Mouse (Mus musculus): ENCODE measurements at regions not wholly inside any gene's neighbourhood (a gene's known extent, or its start where the extent isn't known, plus 50 kb on each side); places are given as distances from the start of the nearest gene placed in this dataset.

DNA sequence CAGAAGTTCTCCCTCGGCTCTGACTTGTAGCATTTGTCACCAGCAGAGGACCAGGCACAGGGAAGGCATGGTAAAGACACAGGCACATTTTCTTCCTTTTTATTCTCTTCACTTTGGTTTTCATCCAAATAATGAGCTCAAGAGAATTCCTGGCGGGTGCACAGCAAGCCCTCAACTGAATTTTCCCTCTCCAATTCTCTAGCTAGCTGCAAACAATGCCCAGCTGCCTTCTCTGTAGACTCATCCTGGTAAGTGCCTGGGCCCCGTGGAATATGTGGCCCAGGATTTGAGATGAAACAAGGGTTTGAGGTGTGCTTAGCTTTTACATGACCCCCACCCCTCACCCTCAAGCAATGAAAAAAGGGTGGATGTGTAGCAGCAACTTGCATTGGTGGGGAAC lies 90.4 kb downstream of the Otol1 start:
- no peak for DNase-seq (ENCODE audit: low spot score in 2 of 2)

DNA sequence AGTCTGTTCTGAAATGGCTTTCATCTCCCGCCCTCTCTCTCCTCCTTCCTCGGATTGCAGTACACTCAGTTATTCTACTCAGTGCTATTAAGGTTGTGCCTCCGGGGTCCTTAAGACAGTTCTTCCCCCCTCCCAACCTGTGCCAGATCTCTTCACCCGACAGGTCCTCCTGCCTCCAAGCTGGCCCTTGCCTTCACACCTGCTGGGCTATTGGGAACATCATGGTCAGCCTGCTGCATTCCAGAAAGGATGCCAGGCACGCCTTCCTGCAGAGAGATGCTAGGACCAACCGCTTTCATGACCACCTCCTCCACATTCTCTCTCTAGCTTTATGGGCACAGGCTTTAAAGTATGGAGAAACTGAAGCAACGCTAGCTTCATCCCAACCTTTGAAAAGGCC lies 94.7 kb downstream of the Otol1 start:
- DNase-seq (ENCODE audit: low spot score in 2 of 2) = peak in 1 of 2 experiments; percentile 11

DNA sequence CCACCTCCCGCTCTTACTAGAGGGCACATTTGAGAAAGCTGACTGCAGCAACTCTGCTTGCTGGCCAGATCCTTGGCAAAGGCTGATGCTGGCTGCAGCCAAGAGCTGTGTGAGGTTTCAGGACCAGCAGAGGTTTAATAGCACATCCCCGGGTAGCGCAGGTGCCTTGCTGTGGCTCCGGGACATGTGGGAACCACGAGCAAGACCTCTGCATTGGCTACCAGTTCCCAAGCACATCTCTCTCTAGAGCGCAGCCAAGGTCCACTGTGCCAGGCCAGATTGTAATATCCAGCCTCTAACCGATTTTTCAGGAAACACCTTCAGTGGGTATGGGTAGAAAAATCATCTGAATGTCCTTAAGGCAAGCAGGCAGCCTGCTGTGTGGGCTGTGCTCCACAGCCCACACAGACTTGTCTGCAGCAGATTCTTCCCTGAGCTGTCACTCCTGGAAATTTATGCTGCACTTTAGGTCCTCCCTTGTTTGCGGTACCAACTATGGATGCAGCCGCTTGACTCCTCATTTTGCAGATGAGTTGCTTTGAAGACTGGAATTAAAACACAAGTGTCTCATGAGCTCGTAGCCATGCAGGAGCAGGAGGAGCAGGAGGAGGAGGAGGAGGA lies 95.3 kb downstream of the Otol1 start:
- peak in 1 of 2 experiments; percentile 56 for DNase-seq (ENCODE audit: low spot score in 2 of 2)

DNA sequence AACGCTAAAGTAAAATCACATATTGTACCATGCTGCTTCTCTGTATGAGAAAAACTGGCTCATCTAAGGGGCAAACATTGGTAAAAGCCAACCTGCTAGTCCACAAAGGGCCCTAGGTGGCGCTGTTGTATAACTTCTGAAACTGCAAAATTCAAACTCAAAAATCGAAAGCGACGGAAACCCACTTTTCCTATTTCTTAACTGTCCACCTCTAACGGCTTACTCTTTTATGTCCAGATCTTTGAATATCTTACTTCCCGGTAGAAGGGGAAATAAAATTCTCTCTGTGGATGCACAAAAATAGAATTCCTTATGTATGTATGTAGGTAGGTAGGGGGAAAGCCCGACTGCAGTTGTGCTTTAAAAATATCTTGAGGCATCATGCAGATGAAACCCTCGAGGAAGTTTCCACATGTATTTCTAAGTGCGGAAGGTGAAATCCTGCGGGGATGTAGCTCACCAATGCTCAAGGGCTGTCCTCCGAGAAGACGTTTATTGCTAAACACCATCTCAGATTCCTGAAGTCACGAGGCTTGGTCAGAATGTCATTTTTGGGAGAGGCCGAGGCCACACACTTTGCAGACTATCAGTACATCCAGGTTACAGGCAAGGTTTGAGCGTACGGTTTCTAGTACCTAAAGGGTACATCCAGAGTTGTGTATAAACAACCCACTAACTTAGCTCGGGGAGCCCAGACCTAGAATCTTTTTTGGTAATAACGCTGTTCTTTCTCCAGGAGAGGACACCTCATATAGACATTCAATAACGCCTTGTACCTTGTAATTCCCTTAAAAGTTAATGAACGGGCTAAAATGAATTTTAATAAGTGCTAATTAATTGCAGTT lies 96.8 kb downstream of the Otol1 start:
- DNase-seq (ENCODE audit: low spot score in 2 of 2) = peak; percentile 68 to 84

DNA sequence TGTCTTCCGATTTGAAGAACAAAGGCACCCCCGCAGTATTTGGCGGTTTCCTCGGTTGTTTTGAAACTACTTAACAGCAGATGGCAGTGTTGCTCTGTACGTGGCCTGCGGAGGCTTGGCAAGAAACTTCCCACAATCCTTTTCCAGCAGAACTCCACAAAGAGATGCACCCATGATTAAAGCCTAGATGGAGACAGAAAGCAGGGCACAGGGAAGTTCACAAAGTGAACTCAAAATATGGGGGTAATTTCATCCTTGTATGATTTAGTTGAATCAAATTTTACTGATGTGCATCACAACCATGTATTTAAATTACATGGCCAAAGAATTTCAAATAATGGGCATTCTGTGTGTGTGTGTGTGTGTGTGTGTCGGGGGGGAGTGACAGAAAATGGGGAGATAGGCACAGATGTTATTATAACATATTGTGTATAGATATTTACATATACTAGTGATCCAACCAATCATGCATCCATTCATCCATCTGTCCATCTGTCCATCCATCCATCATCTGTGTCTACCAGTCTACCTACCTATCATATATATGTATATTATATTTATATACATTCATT lies 97.5 kb downstream of the Otol1 start:
- peak; percentile 32 to 73 for DNase-seq (ENCODE audit: low spot score in 2 of 2)

DNA sequence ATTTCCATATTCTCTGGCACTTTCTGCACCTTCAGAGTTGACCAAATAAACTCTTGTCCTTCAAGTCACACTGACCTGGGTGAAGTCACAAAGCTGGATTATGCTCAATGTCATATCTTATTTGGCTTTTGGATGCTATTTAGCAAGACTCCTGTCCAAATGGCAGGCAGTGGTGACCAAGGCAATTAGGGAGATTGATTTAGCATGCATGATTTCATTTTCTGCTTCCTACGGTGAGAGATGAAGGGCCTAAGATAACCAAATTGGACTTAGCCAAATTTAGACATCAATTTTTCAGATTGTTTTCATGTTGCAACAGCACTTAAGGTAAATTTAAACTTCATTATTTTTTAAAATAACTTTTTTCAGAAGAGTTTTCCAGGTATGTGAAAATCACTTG lies 98.1 kb downstream of the Otol1 start:
- DNase-seq (ENCODE audit: low spot score in 2 of 2) = no peak

DNA sequence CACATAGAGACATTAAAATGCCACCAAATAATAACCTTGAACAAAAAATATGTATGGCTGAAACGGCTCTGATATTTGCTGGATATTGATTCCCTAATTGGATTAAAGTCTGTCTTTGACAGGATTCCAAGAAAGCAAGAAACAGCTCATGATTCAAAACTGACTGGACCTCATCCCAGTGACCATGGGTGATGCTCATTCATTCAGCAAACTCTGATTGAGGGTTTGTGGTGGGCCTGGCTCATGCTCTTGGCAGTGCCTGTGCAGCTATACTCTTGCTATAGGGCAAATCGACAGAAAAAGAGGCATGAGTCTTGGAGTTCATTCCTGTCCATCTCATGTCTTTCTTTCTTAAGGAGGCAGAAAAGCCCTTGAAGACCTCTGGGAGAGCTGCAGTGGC lies 98.7 kb downstream of the Otol1 start:
- DNase-seq (ENCODE audit: low spot score in 2 of 2) = peak in 1 of 2 experiments; percentile 30

DNA sequence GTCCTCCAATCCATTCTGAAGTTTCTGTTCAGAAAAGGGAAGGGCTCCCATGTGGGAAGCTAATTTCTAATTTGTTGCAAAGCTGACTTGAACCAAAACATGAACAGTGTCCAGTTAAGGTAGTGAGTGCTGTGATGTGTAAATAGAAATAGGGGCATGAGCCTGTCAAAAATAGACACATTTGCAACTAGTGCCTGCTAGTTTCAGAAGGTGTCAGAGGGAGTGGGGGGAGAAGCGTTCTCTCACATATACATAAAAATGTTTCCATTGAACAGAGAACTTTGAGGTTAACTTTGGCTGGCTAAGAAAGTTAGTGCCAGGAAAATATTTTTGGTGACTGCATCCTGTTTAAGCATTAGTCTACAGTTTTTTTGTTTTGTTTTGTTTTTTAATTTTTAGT lies 118.8 kb downstream of the Otol1 start:
- DNase-seq (ENCODE audit: low spot score in 2 of 2) = no peak

DNA sequence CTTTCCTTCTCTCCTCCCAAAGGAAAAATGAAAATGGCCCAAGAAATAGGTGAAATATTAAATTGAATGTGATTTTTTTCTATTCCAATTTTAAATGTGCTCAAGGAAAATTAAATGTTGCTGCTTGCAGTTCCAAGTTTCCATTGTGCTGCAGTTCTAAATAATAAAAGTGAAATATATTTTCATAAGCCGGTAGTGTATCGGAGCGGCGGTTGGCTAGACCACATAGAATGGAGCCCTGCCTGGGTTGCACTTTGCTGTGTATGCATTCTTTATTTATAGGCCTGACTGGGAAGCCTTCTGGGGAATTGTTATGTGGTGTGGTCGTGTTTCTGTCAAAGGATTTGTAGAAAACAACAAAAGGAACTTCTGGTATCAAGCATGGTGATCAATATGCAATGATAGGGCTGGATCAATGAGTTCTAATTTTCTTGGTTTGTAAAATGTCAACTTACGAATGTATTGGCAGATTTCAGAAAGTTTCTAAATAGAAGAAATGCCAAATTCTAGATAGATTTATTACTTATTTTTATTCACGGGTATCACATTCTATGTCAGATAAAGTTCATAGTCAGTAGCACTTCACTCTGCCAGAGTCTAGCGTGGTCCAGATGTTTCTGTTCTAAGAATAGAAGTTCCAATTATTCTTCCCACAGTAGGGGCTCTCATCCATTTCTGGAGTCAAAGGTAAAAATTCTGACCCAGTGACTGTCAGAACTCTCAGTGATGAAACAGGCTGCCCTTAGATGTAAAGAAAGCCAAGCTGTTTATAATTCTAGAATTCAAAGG lies 123.0 kb downstream of the Otol1 start:
- no peak for DNase-seq (ENCODE audit: low spot score in 2 of 2)

DNA sequence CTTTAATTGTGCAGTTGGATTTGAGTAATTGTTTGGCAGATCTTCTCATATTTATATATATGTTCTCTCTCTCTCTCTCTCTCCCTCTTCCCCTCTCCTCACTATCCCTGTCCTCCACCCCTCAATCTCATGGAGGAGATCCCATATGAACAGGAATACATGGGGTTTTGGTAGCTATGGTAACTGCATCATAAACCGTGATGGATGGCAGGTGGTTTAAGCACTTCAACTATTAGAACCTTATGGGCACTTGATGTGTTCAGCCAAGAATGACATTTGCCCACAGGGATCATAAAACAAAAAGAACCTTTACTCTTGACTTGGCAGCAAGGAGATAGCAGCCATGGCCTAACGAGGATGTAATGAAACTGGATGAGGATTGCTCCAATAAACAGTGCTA lies 127.5 kb downstream of the Otol1 start:
- DNase-seq (ENCODE audit: low spot score in 2 of 2) = no peak

DNA sequence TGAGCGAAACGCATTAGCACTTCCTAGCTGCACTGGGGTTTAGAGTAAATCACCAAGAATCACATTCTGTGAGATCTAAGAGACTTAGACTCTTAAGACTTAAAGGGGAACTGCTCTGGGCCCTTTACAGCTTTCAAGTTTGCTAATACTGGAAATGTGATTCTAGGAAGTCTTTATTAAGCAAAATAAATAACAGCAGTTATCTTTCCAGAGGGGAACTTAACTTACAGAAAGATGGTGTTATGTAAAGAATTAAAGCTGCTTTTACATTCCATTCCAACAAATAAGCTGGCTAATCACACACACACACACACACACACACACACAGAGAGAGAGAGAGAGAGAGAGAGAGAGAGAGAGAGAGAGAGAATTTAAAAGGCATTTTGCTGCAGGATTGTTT lies 131.1 kb downstream of the Otol1 start:
- DNase-seq (ENCODE audit: low spot score in 2 of 2) = no peak

DNA sequence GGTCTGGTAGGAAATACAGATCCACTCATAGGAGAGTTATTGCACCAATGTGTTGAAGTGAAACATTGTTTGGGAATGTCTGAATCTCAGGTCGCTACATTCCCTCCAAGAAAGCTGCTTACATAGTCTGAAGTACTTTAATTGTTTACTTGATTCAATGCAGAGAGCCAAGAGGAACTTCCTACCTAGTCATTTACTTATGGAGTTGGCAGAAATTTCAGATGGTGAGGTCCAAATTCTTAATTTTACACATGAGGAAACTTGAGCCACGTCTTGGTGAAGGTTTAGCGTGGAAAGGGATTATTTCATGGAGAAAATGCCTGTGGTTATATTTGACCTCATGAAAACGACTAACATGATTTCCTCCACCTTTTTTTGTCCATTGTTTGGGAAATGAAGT lies 131.5 kb downstream of the Otol1 start:
- no peak for DNase-seq (ENCODE audit: low spot score in 2 of 2)

DNA sequence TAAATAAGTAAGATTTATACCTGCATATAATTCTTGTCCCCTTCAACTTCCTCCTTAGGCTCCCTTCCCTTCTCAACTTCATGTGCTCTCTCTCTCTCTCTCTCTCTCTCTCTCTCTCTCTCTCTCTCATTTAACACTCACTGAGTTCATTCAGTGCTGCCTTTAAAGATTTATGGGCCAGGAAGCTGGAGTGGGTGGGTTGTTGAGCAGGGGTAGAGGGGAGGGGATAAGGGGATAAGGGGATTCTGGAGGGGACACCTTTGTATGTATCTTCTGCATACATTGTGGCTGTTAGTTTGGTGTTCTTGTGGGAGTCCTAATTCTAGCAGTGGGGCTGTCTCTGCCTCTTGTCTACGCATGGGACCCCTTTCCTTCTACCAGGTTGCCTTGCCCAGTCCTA lies 138.3 kb downstream of the Otol1 start:
- no peak for DNase-seq (ENCODE audit: low spot score in 2 of 2)

DNA sequence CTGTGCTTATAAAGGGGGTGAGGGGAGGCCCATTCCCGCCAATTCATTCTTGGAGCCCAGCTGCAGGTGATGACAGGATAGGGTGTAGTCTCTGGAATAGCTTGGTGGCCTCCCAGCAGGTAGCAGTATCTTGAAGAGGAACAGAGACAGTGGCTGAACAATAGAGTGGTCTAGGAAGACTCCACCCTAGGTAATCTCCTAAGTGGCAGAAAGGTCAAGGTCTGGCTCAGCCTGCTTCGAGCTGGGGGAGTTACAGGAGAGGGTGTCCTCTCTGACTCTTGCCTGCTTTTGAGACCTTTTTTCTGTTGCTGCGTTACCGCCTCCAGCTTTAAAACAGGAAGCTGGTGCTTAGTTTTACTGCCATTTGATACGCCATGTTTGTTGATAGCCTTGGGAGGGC lies 143.7 kb downstream of the Otol1 start:
- DNase-seq (ENCODE audit: low spot score in 2 of 2) = no peak

DNA sequence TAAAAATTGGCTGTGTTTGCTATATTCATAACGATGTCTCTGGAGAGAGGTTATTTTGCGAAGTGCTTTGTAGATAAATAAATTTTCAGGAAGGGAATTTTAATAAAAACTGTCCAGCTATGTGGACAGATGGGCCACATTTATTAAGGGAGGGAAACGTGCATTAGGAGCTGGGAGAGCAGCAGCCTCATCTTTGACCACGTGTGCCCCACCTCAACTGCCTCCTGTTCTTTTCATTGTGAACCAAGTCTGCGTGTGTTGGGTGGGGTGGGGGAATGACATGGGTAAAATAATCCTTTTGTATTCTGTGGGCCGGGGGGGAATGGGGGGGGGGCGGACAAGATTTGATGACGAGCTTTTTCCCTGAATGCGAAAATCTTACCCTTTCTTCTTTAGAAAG lies 152.6 kb downstream of the Otol1 start:
- no peak for DNase-seq (ENCODE audit: low spot score in 2 of 2)

DNA sequence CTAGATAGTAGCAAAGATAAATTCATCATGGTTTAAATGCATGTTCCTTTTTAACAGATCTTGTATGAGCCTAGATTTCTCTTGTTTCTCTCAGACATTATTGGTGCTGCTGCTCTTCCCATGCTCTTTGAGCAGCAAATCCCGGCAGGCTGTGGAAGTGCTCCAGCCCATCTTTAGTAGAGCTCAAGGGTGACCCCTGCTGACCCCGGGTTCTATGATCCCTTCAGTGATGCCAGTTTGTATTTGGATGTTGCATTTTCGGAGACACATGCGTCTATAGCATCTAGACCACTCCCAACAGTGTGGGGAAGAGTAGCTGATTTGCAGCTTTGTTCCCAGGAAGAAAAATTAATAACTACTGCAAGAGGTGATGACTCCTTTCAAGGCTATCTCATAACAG lies 164.3 kb downstream of the Otol1 start:
- no peak for DNase-seq (ENCODE audit: low spot score in 2 of 2)

DNA sequence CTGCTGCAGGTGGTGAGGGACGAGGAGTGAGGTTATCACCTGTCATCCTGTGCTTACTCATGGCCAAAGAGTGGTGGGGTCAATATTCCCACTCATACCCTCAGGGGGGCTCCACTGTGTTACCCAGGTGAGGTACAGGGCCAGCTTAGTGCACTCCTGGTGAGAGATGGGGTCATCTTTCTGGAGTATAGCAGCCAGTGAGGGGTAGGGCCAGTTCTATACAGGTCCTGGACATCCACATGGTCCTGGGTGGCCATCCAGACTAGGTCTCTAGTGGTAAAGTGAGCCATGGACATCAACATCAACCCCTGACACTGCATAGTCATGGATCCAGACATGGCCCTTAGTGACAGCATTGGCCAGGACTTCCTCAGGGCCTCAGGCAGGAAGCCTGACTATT lies 169.0 kb downstream of the Otol1 start:
- no peak for DNase-seq (ENCODE audit: low spot score in 2 of 2)

DNA sequence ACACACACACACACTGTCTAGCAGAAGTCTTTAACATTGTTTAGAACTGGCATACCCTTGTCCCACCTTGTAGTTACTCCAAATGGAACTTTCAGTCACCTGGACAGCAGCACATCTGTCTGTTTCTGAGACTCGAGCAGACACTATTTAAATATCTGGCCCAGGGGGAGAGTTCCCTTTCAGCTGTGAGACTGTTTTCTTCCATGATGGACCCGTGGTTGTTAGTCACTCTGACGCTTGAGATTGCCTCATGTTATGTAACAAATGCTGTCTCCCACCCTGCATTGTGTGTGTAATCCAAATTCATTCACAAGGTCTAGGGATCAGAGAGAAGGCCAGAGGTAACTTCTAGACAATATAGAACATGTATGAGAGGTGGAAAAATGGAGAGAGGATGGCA lies 174.2 kb downstream of the Otol1 start:
- DNase-seq (ENCODE audit: low spot score in 2 of 2) = no peak

DNA sequence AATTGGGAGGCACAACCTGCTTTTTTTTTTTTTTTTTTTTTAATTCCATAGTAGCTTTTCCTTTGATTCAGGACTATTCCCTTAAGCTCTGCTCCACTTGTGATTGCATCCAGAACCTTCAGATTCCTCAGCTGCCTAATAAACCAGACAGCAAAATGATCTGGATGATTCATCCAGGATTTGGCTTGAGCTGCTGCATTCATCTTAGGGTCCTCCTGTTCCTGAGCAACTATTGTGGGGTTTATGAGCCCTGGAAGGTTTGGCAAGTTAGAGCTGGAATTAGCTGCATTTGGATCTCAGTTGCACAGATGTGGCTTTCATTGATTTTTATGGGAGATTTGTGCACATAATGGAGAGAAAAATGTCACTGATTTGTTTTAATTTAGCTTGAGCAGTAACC lies 183.3 kb downstream of the Otol1 start:
- no peak for DNase-seq (ENCODE audit: low spot score in 2 of 2)

DNA sequence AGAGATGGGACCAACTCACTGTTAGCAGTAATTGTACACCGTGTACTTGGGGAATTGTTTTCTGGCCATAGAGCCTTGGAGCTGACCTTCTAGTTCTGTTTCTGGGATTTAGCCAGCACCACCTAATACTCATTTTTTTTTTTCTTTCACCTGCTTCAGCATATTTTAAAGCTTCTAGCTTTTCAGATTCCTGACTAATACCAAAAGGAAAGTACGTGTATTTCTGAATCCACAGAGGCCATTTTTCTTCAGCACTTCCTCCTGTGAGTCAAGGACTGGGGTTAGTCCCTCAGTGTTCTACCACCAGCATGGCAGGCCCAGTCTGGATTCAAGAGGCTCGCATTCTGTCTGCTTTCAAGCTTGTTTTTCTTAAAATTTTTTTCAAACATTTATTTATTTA lies 189.3 kb downstream of the Otol1 start:
- DNase-seq (ENCODE audit: low spot score in 2 of 2) = no peak

DNA sequence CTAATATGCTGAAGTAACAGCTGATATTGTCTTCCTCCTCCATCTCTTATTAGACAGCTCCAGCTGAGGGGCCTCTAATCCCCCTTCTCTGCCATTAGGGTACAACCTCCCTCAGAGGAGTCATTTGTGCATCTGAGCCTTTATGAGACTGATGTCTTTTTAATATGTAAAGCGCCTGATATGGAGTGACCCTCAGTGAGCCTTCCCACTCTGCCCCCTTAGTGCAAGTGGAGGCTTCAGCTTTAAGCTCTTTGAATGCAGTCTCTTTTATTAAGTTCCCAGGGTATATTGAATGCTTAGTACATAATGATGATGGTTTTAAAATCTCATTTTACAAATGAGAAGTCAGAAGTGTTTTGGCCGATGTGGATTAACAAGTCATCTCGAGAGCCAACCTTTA lies 191.5 kb downstream of the Otol1 start:
- DNase-seq (ENCODE audit: low spot score in 2 of 2) = no peak

DNA sequence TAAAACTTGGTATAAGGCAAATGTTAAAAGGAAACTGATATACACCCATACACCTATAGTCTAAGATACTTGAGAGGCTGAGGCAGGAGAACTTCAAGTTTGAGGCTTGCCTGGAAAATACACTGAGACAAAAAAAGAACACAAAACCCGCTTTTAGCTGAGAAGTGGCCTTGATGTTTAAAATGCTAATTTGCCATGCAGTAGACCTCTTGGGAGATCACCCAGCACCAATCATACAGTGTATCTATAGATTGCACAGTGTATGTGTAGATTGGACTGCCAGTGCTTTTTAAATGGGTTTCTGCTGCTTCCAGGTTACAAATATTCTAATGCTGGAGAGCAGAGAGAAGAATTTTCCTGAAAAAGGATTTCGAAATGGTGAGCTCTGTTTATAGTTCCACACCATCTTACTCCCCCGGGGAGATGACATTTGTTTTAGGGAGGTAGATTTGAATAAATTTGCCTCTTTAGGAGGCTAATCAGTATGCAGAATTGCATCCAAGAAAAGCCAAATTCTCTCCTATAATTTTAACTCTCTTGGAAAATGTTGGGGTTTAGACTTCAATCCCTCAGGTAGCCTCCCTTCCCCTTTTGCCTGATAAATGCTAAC lies 194.0 kb downstream of the Otol1 start:
- no peak for DNase-seq (ENCODE audit: low spot score in 2 of 2)
